Mouse (Mus musculus) lung, postnatal 0 days (tissue): Measurements from ENCODE around the gene Thrap3.
A peak's percentile ranks its signal among the peaks of the same experiment; 100 is the strongest.
"Not testable (repeated sequence)": the region's sequence is repeated elsewhere in the genome, so short reads cannot be mapped to it uniquely, and the experiment has no call there.

ENCODE experiments used
- CTCF ChIP-seq: IDR thresholded peaks from 2 replicates; pipeline ENCODE4 v1.5.1; 2016; ENCODE audit warnings: antibody characterized with exemption, mild to moderate bottlenecking
- EP300 ChIP-seq: IDR thresholded peaks from 2 replicates; pipeline ENCODE4 v1.6.1; 2016; ENCODE audit warnings: antibody characterized with exemption, mild to moderate bottlenecking, control low read depth

GRCm38 (mm10) chr4:126170737-126171136 is 31.8 kb downstream of the Thrap3 start:
- not testable (repeated sequence) for TF ChIP-seq CTCF
- peak; percentile 71 for TF ChIP-seq EP300
